Mouse (Mus musculus) brain, adult 2 months (tissue): Measurements from ENCODE around the gene Islr2.

Experiments used
- DNase-seq: peaks from one replicate; pipeline ENCODE4 v3.0.0; 2011; ENCODE audit warnings: low read depth, low spot score

The Islr2 gene

GRCm38 (mm10) chr9:58153095-58153494, 51.0 kb downstream of the Islr2 start:
- DNase-seq: no peak

DNA sequence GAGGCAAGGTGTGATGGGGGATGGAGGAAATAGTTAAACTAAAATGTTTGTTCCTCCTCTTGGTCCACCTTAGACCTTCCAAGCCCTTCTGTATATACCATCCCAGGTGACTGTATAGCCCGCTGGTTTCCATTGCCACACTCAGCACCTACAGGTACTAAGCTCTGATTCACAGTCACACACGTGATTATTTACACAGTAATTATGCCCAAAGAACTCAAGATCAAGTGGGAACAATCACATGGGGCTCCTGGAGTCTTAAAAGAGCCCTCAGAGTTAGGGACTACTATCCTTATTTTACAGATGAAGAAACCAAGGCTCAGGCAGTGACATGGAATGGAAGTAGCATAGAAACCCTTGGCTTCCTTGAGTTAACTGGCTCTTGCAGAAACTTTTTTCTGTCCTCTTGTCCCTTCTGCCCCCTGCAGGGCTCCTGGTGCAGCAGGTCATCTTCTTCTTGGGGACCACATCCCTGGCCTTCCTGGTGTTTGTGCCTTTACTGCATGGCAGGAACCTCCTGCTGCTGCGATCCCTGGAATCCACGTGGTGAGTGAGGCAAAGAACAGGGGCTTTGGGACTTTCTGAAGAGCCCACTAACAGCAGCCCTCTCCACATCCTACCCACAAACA, 53.3 kb downstream of the Islr2 start:
- DNase-seq: no peak

- DNase-seq: no peak
Measured at GRCm38 (mm10) chr9:58148806-58149205, 55.3 kb downstream of the Islr2 start.
